Mouse (Mus musculus) adrenal gland, postnatal 25 days (tissue): ENCODE data around the gene Pbx2. TPM values are rescaled to one million over a fixed set of nuclear protein-coding genes. Genes with fewer than 3 reads are reported as not detected.

ENCODE experiments used
- DNase-seq: peaks from one replicate; pipeline ENCODE4 v3.0.0; 2021; ENCODE audit warnings: mixed read lengths
- total RNA-seq: library from RNA; stranded (reverse); gene quantifications from 2 replicates; pipeline ENCODE4 v1.2.3, GENCODE M21; 2021

Gene Pbx2
- total RNA-seq, 1 experiment from 2014 or later: 51.6 TPM

GRCm38 (mm10) chr17:34582528-34582927 is 8.5 kb upstream of the Pbx2 start:
- no peak for DNase-seq

DNA sequence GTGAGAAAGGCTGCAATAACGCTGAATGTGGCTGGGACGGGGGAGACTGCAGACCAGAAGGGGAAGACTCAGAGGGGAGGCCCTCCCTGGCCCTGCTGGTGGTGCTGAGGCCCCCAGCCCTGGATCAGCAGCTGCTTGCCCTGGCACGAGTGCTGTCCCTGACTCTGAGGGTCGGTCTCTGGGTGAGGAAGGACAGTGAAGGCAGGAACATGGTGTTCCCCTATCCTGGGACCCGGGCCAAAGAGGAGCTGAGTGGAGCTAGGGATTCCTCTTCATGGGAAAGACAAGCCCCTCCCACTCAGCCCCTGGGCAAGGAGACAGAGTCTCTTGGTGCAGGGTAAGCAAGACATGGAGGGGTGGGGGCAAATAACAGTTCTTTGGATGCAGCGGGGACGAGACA is 7.7 kb upstream of the Pbx2 start:
- no peak for DNase-seq

DNA sequence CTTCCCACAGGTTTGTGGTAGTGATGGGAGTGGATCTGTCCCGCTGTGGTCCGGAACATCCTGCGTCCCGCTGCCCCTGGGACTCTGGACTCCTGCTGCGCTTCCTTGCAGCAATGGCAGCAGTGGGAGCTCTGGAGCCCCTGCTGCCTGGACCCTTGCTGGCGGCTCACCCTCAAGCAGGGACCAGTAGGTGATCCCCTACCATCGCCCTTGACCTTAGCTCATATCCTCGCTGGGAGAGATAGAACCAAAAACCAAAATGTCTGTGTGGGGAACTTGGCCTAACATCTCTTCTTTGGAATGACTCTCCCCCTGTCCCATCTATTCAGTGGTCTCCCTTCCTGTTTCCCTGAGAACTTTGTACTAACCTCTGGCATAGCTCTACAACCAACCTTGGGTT is 7.2 kb upstream of the Pbx2 start:
- DNase-seq: no peak

- DNase-seq: no peak
Observed at GRCm38 (mm10) chr17:34585121-34585520, 5.9 kb upstream of the Pbx2 start.

DNA sequence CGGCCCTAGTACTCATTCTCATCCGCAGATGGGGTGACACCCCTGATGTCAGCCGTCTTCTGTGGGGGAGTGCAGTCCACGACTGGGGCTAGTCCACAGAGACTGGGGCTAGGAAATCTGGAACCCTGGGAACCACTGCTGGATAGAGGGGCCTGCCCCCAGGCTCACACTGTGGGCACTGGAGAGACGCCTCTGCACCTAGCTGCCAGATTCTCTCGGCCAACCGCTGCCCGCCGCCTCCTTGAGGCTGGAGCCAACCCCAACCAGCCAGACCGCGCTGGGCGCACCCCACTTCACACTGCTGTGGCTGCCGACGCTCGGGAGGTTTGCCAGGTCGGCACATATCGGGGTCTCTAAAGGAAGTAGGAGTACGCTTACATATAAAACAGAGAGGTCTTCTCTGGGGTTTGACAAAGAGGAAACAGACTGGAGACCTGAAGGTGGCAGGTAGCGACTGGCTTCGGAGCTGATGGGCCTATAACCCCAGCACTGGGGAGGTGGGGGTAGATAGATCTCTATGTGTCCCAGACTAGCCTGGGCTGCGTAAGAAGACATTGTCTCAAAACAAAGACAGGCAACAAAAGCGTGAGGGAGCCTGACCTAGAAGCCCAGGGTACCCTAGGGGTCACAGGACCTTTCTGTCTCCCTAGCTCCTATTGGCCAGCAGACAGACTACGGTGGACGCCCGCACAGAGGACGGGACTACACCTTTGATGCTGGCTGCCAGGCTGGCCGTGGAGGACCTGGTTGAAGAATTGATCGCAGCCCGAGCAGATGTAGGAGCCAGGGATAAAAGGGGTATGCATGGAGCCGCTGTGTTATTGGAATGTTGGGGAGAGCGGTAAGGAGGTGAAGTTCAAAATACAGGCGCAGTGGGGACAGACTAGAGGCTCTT is 4.9 kb upstream of the Pbx2 start:
- DNase-seq: no peak

- peak; percentile 89 for DNase-seq
Observed at GRCm38 (mm10) chr17:34586796-34587422, 4.2 kb upstream of the Pbx2 start.

GRCm38 (mm10) chr17:34587423-34587811 is 3.6 kb upstream of the Pbx2 start:
- DNase-seq: peak; percentile 98

- no peak for DNase-seq
Observed at GRCm38 (mm10) chr17:34587814-34588213, 3.3 kb upstream of the Pbx2 start.

- DNase-seq: no peak
Observed at GRCm38 (mm10) chr17:34588767-34589166, 2.3 kb upstream of the Pbx2 start.

- DNase-seq: no peak
Observed at GRCm38 (mm10) chr17:34589206-34589605, 1.9 kb upstream of the Pbx2 start.

GRCm38 (mm10) chr17:34589681-34590101 is 1.4 kb upstream of the Pbx2 start, which contains the start of gene Gpsm3:
TSS of gene Gpsm3 (plus strand) at chr17:34589806.
- DNase-seq: no peak

- no peak for DNase-seq
Observed at GRCm38 (mm10) chr17:34590154-34590987, 695 bp upstream of the Pbx2 start.

GRCm38 (mm10) chr17:34591994-34592375 is 919 bp downstream of the Pbx2 start:
- DNase-seq: peak; percentile 97

- no peak for DNase-seq
Observed at GRCm38 (mm10) chr17:34592581-34593549, 1.8 kb downstream of the Pbx2 start.

DNA sequence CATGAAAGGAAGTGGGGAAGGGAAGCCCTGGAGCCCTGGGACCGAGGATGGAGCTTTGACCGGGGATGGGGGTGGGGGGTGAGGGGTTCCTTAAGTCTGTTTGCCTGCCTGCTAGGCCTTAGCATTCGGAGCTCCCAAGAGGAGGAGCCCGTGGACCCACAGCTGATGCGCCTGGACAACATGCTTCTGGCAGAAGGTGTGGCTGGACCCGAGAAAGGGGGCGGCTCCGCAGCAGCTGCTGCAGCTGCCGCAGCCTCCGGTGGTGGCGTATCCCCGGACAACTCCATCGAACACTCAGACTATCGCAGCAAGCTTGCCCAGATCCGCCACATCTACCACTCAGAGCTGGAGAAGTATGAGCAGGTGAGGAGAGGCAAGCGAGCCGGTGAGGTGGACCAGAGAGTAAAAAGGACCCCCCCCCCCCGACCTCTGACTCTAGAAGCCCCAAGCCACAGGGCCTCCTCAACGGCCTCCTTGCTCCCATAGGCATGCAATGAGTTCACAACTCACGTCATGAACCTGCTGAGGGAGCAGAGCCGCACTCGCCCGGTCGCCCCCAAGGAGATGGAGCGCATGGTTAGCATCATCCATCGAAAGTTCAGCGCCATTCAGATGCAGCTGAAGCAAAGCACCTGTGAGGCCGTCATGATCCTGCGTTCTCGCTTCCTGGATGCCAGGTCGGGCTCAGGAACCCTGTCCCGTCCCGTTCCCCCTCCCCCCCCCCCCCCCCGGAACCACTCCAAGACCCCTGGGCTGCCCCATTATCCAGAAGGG is 2.9 kb downstream of the Pbx2 start:
- DNase-seq: no peak

DNA sequence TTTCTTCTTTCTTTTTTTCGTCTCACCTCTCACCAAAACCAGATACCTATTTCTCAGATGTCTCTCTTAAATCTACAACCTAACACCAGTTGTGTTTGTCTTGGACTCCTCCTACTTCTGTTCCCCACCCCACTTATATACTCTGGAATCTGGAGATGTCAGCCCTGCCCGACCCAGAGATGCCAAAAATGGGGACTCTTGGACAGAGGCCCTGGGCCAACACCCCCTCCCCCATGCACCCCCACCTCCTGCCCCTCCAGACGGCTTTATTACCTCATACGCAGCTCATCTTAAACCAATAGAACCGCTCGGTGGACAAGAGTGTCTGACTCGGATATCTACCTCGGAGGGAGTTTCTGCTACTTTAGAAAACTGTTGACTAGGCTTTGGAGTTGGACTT is 5.0 kb downstream of the Pbx2 start:
- no peak for DNase-seq

DNA sequence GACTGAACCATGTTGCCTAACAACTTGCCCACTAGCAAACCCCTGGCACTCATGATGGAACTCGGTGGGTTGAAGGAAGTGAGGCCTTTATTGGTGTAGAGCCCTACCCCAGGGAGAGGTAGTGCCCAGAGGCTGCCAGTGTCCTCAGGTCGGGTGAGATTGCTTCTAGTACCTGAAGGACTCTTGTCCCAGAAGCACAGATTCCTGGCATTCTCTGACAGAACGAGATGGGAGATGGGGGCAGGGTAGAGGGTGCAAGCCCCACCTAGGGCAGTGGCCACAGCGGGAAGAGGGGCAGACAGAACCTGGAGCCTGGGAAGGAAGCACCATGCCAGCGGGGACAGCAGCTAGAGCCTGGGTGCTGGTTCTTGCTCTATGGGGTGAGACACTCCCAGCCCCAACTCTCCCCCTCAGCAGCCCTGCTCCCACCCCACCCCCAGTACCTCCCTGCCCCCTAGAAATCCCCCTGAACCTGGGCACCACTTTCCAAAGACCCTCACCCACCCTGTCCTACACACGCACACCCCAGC is 6.6 kb downstream of the Pbx2 start, which contains the start of gene Ager:
Gene Ager (plus strand): TSS at position 297 of the 530 bp plus-strand sequence.
- DNase-seq: no peak

DNA sequence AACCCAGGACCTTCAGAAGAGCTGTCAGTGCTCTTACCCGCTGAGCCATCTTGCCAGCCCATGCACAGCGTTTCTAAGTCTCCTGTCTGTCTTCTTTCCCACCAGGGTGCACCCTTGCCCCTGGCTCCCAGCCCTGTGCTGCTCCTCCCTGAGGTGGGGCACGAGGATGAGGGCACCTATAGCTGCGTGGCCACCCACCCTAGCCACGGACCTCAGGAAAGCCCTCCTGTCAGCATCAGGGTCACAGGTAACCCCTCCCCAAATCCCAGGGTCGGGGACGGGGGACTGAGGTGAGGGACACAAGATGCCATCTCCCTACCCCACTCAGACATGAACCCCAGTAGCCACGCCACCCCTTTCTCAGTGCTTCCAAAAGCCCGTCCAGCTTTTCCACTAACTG is 8.8 kb downstream of the Pbx2 start:
- no peak for DNase-seq

- no peak for DNase-seq
Observed at GRCm38 (mm10) chr17:34601796-34602195, 10.7 kb downstream of the Pbx2 start.

DNA sequence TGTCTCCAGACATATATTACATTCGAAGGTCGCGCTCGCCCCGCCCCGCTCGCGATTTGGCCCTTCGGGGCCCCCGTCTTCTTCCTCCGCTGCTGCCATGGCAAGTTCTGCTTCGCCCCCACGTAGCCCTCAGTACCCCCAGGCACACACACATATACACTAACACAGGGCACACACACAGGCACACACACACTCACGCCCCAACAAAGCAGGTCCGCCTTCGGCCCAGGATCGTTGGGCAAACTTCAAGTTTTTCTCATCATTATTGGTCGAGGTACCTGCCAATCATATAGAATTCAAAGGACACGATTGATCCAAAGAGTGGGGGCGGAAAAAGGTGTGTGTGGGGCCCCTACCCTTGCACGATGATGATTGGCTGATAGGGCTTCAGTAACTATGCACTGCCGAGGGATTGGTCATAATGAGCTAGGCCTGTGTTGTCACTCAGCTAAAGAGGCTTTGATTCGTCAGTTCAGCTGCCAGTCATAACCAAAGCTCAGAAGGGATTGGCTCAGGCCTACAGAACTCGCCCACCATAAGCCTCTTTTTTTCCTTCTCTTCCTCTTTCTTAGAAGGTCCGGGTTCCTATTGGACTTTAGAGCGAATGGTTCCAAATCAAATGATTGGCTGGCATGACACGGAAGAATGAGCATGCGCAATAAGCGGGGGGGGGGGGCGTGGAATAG is 12.5 kb downstream of the Pbx2 start, which contains the start of gene Rnf5:
Gene Rnf5 (minus strand): TSS at position 316 of the 686 bp plus-strand sequence.
- peak; percentile 93 for DNase-seq
